Mouse (Mus musculus) megakaryocyte, adult 5-6 weeks (primary cell): ENCODE measurements around the gene Ston2. TPM values are rescaled to one million over a fixed set of nuclear protein-coding genes. Genes with fewer than 3 reads are reported as not detected.
"Not testable (repeated sequence)": the region's sequence is repeated elsewhere in the genome, so short reads cannot be mapped to it uniquely, and the experiment has no call there.

Source experiments
- ATAC-seq: 2 replicates; pipeline ENCODE4 v1.8.0; 2016; ENCODE audit warnings: mild to moderate bottlenecking, inconsistent platforms; ENCODE audit not compliant: poor library complexity, severe bottlenecking
- total RNA-seq, 2 experiments: library from RNA; stranded (forward) in 1 of 2; stranded (reverse) in 1 of 2; fragments of 153-499, 151-499 nt in 1 of 2; fragments of 221-1000, 200-1000 nt in 1 of 2; gene quantifications; 2 replicates each; pipeline versions ENCODE4 v1.2.3 to v1.2.4; 2015 to 2017

Ston2 gene
- total RNA-seq, 2 experiments from 2014 or later, result 3.9 to 4.6 TPM

DNA sequence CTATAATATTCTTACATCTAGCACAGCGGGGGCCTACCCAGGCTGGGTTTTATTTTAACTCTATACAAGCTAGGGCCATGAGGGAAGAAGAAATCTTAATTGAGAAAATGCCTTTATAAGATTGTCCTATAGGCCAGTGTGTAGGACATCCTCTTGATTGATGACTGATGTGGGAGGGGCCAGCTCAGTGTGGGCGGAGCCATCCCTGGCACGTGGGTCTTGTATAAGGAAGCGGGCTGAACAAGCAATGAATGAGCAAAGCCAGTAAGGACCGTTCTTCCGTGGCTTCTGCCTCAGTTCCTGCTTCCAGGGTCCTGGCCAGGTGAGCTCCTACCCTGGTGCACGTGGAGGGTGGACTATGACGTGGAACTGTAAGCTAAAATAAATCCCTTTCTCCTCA is 5.1 kb upstream of the Ston2 start:
- ATAC-seq, result no peak

DNA sequence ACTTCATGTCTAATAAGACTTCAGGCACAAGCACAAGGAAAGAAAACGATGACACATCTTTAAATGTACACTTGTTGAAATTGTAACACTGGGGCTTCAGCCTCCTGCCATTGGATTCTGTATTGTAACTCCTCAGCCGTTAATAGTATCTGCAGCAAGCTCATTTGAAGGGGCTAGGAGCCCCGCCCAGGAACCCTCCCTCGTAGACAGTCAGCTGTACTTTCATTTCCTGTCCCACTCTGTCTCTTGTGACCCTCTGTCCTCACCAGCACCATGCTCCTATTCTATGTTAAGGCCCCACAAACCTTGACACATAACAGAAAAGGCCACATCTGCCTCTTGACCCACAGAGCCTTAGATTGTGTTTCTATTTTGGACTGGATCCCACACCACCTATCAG is 3.6 kb upstream of the Ston2 start:
- no peak for ATAC-seq

DNA sequence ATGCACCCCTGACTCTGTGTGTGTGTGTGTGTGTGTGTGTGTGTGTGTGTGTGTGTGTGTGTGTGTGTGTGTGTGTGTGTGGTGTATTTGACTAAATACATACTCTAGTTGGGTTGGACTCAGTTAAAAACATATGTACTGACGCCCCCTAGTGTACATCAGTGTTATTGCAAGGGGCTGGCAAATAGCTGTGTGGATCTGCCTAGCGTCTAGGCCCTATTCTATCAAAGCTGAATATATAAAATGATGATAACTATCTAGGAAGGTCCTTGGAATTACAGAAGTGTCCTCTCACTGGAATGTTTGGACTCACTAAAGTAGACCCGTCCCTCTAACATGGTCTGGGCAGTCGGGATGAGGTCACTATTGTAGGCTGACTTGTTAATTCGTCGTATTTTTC is 1.6 kb upstream of the Ston2 start:
- ATAC-seq, result peak; percentile 89

GRCm38 (mm10) chr12:91788446-91788845 is 259 bp upstream of the Ston2 start:
- not testable (repeated sequence) for ATAC-seq

GRCm38 (mm10) chr12:91786355-91786754 is 1.8 kb downstream of the Ston2 start:
- no peak for ATAC-seq

DNA sequence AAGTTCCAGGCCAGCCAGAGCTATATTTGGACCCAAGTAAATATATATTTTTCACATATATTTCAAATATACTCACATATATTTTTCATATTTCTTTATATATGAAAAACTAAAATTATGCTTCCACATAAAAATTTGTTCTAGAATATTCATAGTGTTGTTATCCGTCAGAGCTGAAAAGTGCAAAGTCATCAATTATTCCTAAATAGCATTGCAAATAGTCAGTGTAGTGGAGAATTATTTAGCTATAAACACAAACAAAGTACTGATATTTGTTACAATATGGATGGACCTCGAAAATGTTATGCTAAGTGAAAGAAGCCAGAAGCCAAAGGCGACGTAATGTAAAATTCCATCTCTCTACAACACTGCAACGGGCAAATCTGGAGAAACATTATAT is 6.8 kb downstream of the Ston2 start:
- no peak for ATAC-seq

DNA sequence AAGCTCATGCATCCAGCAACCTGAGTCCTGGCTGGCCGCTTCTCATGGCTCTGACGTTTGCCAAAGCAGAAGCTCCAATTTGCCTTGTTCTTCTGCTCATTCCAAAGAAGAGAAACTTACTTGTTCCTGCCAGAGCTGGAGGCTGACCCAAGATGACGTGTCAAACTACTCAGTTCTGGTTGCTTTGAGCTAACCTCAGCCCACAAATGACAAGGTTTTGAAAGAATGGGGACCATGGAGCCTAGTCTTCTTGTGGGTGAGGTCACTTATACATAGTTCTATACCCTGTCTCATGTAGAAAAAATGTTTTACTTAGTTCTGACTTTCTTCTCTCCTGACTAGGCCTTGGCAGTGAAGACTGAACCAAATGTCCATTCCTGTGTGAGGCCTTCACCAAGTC is 7.7 kb downstream of the Ston2 start:
- no peak for ATAC-seq

DNA sequence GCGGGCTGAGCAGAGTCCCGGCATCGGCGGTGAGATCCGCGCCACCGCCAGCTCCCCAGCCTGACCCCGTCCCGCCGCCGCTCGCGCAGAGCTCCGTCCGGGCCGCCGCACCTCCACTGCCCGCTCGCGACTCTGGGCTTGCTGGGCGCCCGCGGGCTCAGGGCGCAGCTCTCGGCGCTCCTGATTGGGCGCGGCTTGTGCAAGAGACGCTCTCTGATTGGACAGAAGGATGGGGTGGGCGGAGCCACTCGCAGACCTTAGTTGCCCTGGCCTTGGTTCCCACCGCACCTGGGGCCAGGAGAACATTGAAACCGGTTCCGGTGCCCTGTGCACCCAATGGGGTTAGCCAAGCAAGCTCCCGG is 9.2 kb downstream of the Ston2 start:
- ATAC-seq, result peak; percentile 95

DNA sequence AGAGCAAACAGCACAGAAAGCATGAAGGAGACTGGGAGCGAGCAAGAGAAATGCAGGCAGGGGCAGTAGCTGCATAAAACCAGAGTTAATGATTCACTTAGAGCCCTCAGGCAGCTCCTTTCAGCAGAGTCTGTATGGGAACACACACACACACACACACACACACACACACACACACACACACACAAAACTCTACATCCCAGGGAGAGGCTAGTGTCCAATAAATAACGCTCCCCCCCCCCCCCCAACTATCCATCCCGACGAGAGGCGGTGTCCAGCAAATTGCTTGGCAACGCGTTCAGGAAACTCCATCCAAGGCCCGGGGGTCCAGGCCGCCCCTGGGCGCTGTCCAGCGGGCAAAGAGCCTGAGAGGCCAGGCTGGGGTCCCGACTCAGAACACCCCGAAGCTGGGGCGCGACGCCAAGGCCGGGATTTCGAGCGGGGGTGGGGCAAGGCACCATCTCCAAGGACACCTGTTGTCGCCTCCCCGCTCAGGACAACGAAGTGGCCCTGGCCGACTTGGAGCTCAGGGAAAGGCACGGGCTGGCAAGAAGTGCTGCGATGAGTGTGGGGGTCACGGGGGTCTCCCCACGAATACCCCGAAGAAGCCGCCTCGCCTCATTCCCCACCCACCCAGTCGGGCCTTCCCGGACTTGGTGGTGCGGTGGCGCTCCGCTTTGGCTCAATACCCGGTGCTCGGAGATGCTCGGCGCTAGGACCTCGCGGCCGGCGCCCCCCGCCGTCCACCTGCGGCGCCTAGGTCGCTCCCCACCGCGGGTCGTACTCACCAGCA is 9.8 kb downstream of the Ston2 start:
- 0 out of 2 replicates have a peak, but pooled peaks have one; percentile 11 for ATAC-seq

DNA sequence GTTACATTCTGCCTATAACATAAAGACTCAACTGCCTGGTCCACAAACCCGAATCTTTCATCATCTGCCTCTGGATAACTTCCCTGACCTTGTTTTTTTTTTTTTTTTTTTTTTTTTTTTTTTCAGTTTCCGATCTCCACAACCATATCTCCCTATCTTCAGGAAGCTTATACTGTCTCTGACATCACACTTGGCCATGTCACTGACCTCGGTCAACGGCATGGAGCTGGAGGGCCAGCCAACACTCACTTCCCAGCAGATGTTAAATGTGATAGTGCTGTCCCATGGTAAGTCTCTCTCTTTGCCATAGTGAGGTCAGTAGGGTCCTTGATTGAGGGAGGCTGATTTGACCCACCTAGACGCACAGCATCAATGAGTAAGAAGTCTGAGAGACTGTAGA is 11.8 kb downstream of the Ston2 start:
- ATAC-seq, result no peak

GRCm38 (mm10) chr12:91774811-91775284 is 13.3 kb downstream of the Ston2 start:
- ATAC-seq, result 0 out of 2 replicates have a peak, but pooled peaks have one; percentile 22

- ATAC-seq, result no peak
Measured at GRCm38 (mm10) chr12:91768871-91769270, 19.3 kb downstream of the Ston2 start.

GRCm38 (mm10) chr12:91768176-91768575 is 20.0 kb downstream of the Ston2 start:
- no peak for ATAC-seq

DNA sequence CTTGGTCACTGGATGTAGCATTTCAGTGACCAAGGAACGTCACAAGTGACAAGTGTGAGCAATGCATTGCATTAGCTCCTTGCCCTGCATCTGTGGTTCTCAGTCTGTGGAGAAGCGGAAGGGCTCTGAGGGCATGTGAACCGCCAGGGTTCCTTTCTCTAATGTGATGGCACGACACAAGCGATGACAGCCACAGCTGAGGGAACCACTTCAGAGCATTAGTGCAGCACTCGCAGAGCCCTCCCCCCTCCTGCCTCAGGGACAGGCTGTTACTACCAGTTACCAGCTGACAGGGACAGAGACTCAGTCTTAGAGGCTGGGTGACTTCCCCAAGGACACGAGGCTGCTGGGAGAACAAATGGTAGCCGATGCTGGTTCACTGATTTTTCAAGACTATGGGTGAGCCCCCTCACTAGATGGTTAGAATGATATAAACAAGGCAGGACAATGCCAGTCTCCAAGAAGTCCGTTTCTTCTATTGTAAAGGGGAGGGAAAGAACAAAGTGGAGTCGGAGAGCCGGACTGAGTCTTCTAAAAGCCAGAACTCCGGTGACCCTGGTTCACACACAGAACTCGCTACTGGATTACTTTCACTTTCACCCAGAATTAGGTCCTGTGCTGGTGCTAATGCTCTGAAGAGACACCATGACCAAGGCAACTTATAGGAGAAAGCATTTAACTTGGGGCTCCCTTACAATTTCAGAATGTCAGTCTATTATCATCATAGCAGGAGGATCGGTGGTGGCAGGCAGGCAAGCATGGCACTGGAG is 21.7 kb downstream of the Ston2 start:
- peak; percentile 79 for ATAC-seq

DNA sequence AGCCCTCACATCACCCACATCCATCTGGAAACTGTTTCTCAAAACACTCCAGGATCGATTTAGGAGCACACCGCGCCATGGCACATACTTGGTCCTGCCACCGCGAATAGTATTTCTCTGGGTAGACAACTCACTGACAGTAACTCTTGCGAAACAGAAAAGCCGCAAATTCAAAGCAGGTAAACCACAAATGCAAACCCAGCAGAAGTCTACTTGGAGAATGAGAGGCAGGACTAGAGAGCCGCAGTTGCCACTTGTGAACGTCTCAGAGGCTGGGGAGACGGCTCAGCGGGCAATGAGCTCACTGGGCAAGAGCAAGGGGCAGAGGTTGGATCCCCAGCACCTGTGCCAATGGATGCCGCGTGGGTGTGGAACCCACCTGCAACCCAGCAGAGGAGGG is 22.7 kb downstream of the Ston2 start:
- ATAC-seq, result peak; percentile 50

- peak; percentile 10 for ATAC-seq
Measured at GRCm38 (mm10) chr12:91765054-91765453, 23.1 kb downstream of the Ston2 start.

- ATAC-seq, result no peak
Measured at GRCm38 (mm10) chr12:91764471-91764870, 23.7 kb downstream of the Ston2 start.

- no peak for ATAC-seq
Measured at GRCm38 (mm10) chr12:91759836-91760235, 28.4 kb downstream of the Ston2 start.

GRCm38 (mm10) chr12:91757854-91758562 is 30.2 kb downstream of the Ston2 start:
- ATAC-seq, result peak; percentile 40

GRCm38 (mm10) chr12:91756562-91757166 is 31.5 kb downstream of the Ston2 start:
- peak; percentile 83 for ATAC-seq

DNA sequence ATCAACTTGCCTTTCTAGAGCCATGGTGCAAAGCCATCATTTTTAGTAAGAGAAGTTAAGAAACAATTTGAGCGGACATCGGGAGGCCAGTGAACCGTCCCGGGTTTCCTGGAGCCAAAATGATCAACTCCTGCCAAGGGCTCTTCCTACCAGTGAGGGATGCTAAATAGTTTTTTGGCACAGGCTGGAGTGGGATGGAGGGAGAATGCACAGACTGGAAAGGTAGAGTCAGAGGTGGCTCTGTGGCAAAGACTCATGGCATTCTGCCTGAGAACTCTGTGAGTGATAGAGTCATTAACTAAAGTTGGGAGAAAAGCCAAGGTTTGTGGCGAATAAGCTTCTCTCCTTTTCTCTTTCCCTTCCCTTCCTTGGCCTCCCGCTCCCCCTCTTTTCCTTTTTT is 33.6 kb downstream of the Ston2 start:
- no peak for ATAC-seq
